ENCODE assay signal across 8 mouse cellular contexts in the genomic region with DNA sequence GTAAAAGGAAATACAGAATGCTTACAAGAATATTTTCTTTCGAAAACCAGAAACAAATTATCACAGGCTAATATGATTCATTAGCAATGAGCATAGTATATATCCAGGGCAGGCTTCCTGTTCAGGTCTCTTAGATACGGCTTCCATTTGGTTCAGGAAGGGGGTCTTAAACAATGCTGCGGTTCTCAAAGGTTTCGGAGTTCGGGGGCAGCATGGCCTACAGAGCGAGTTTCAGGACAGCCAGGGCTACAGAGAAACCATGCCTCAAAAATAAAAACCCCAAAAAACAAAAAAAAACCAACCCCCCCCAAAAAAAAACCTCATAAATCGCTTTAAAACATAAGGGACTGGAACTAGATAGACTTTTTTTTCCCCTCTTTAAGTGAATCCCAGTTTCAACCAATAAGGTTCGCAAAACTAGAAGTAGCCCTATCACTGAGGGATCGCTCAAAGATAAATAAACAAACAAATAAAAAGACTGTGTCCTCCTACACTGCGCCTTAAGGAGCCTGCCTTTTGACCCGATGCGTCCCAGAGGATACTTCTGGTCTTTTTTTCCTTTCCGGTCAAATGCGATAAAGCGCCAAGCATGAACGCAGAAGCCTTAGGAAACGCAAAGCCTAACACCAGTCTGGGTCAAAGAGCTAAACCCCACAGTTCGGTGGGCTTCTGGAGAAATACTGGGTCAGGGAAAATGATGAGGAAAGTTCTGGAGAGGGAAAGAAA. TPM values are rescaled to one million over a fixed set of nuclear protein-coding genes. Genes with fewer than 3 reads are reported as not detected.
DNase-seq lines count a peak whose midpoint lies in the region; ATAC-seq and TF ChIP-seq lines count a peak whose summit lies in the region.

No protein-coding gene starts in this region.

- no peaks in the 10 kb centered on the region for H3K9me3 ChIP-seq in heart, embryonic 11.5 days (replicated peaks; ENCODE audit: control insufficient read depth, low read length)
- H3K9me3 ChIP-seq in E14TG2a.4 (ENCODE audit: low read length), result no peaks in the 10 kb centered on the region
- H3K9me3 ChIP-seq in forebrain, embryonic 10.5 days, result no peaks in the 10 kb centered on the region
- no peaks in the 10 kb centered on the region for H3K9me3 ChIP-seq in liver, embryonic 13.5 days (replicated peaks)

- H3K27me3 ChIP-seq in heart, embryonic 11.5 days (ENCODE audit: control insufficient read depth, insufficient read depth, low read length), result no peaks in the 10 kb centered on the region
- no peaks in the 10 kb centered on the region for H3K27me3 ChIP-seq in E14TG2a.4 (ENCODE audit: insufficient read depth, low read length)
- H3K27me3 ChIP-seq in forebrain, embryonic 10.5 days (ENCODE audit: poor library complexity, severe bottlenecking), result no peaks in the 10 kb centered on the region
- H3K27me3 ChIP-seq in liver, embryonic 13.5 days, result no peaks in the 10 kb centered on the region

- ATAC-seq in heart, embryonic 11.5 days (replicated peaks; ENCODE audit: insufficient number of reproducible peaks, low FRiP score, low TSS enrichment), result 0 out of 2 replicates have a peak, but pooled peaks have one; percentile 6
- peak; percentile 5 for ATAC-seq in liver, embryonic 13.5 days (ENCODE audit: low read depth)

- DNase-seq in heart, postnatal 14 days, result no peak
- DNase-seq in forebrain, embryonic 10.5 days (ENCODE audit: extremely low spot score, low spot score), result no peak
- no peak for DNase-seq in liver, embryonic 13.5 days
- peak; percentile 25 for DNase-seq in thymus, postnatal 14 days
- no peak for DNase-seq in ovary, postnatal 36 days (ENCODE audit: low spot score)
- no peak for DNase-seq in left cerebral cortex, postnatal 14 days (ENCODE audit: low spot score in 2 of 2)

- peaks cover 10% of the 10 kb centered on the region; the same call in 1 of the 2 replicates for H3K4me1 ChIP-seq in heart, embryonic 11.5 days (ENCODE audit: control insufficient read depth, insufficient read depth, low read length)
- H3K4me1 ChIP-seq in E14TG2a.4 (replicated peaks; ENCODE audit: low read depth, low read length), result peaks cover 52% of the 10 kb centered on the region
- H3K4me1 ChIP-seq in forebrain, embryonic 10.5 days, result peaks cover 34% of the 10 kb centered on the region
- H3K4me1 ChIP-seq in liver, embryonic 13.5 days (replicated peaks), result peaks cover 52% of the 10 kb centered on the region

- intact Hi-C loops in heart, postnatal 14 days (cut with DNase I), result loop anchor here (2.0 kb wide), 2 partner anchors 28 to 158 kb away; a partner anchor contains a TSS
- intact Hi-C loops in left cerebral cortex, postnatal 14 days (cut with DNase I), result loop anchor here (2.0 to 5.0 kb wide), 2 partner anchors 59 to 158 kb away; a partner anchor contains a TSS

- H3K4me3 ChIP-seq in heart, embryonic 11.5 days (ENCODE audit: low read depth, low read length), result peak overlapping the region; percentile 64
- peak overlapping the region; percentile 88 for H3K4me3 ChIP-seq in E14TG2a.4 (replicated peaks; ENCODE audit: low read length)
- peak overlapping the region; percentile 86 for H3K4me3 ChIP-seq in forebrain, embryonic 10.5 days
- peak overlapping the region; percentile 84 for H3K4me3 ChIP-seq in liver, embryonic 13.5 days (replicated peaks)

- peak overlapping the region; percentile 99 for H3K27ac ChIP-seq in heart, embryonic 11.5 days (ENCODE audit: low read depth, low read length)
- peak overlapping the region; percentile 98 for H3K27ac ChIP-seq in forebrain, embryonic 10.5 days
- H3K27ac ChIP-seq in liver, embryonic 13.5 days, result peak overlapping the region; percentile 97

- H3K4me2 ChIP-seq in heart, embryonic 11.5 days, result peak overlapping the region; percentile 93
- peak overlapping the region; percentile 72 for H3K4me2 ChIP-seq in liver, embryonic 13.5 days

- TF ChIP-seq CTCF in E14TG2a.4 (conservative IDR thresholded peaks at IDR 0.05; ENCODE audit: low read length), result no peak

- H3K36me3 ChIP-seq in heart, embryonic 11.5 days (ENCODE audit: control insufficient read depth, insufficient read depth, low read length), result peaks cover 8% of the 10 kb centered on the region
- peaks cover 63% of the 10 kb centered on the region for H3K36me3 ChIP-seq in E14TG2a.4 (ENCODE audit: insufficient read depth, low read length)
- peaks cover 60% of the 10 kb centered on the region for H3K36me3 ChIP-seq in forebrain, embryonic 10.5 days (replicated peaks)
- H3K36me3 ChIP-seq in liver, embryonic 13.5 days, result peaks cover 45% of the 10 kb centered on the region

- WGBS in heart, embryonic 11.5 days (ENCODE audit: insufficient replicate concordance), result under 1% methylated on average over 18 of the region's 18 CpGs
- under 1% methylated on average over 18 of the region's 18 CpGs for WGBS in forebrain, embryonic 10.5 days
- under 1% methylated on average over 18 of the region's 18 CpGs for WGBS in liver, embryonic 13.5 days (ENCODE audit: insufficient replicate concordance)

- H3K9ac ChIP-seq in heart, embryonic 11.5 days (ENCODE audit: low read depth, low read length), result peak overlapping the region; percentile 96
- peak overlapping the region; percentile 86 for H3K9ac ChIP-seq in liver, embryonic 13.5 days

RNA-seq across cellular contexts. Expression of a gene that starts 0.7 kb away (rescaled TPM):
- 104 and 109 TPM in 2 replicates for polyA plus RNA-seq in heart, embryonic 11.5 days (2014; fragmentation: Nextera tagmentation; extraction: Ambion mirVana)
- total RNA-seq in heart, postnatal 14 days (2021), result 10 to 100 TPM; 48.9 to 50.9 TPM
- polyA plus RNA-seq in forebrain, embryonic 10.5 days (2016; fragmentation: Nextera tagmentation; extraction: Ambion mirVana), result 130 and 137 TPM in 2 replicates
- 56.2 and 67.0 TPM in 2 replicates for polyA plus RNA-seq in liver, embryonic 13.5 days (2015; fragmentation: Nextera tagmentation; extraction: Ambion mirVana)
- total RNA-seq in left cerebral cortex, postnatal 14 days (2021), result 10 to 100 TPM; 80.9 to 89.4 TPM

RNA-seq across cellular contexts. Expression of a gene that starts 1.0 kb away (rescaled TPM):
- polyA plus RNA-seq in heart, embryonic 11.5 days (2014; fragmentation: Nextera tagmentation; extraction: Ambion mirVana), result 24.6 and 27.3 TPM in 2 replicates
- 1 to 10 TPM; 3.4 to 4.9 TPM for total RNA-seq in heart, postnatal 14 days (2021)
- 51.3 and 52.1 TPM in 2 replicates for polyA plus RNA-seq in forebrain, embryonic 10.5 days (2016; fragmentation: Nextera tagmentation; extraction: Ambion mirVana)
- 22.6 and 26.0 TPM in 2 replicates for polyA plus RNA-seq in liver, embryonic 13.5 days (2015; fragmentation: Nextera tagmentation; extraction: Ambion mirVana)
- total RNA-seq in left cerebral cortex, postnatal 14 days (2021), result under 1 TPM; 0.83 to 0.87 TPM

RNA-seq across cellular contexts. Expression of a gene that starts 27.6 kb away (rescaled TPM):
- 64.6 and 65.7 TPM in 2 replicates for polyA plus RNA-seq in heart, embryonic 11.5 days (2014; fragmentation: Nextera tagmentation; extraction: Ambion mirVana)
- total RNA-seq in heart, postnatal 14 days (2021), result 10 to 100 TPM; 30.9 to 35.7 TPM
- 90.6 and 92.2 TPM in 2 replicates for polyA plus RNA-seq in forebrain, embryonic 10.5 days (2016; fragmentation: Nextera tagmentation; extraction: Ambion mirVana)
- polyA plus RNA-seq in liver, embryonic 13.5 days (2015; fragmentation: Nextera tagmentation; extraction: Ambion mirVana), result 30.7 and 42.3 TPM in 2 replicates
- 10 to 100 TPM; 37.0 to 37.2 TPM for total RNA-seq in left cerebral cortex, postnatal 14 days (2021)
